Mouse (Mus musculus) ovary, adult 18-20 months (tissue): Measurements from ENCODE around the gene C4bp.
"Not testable (repeated sequence)": the region's sequence is repeated elsewhere in the genome, so short reads cannot be mapped to it uniquely, and the experiment has no call there.

Experiments used
- DNase-seq: peaks from one replicate; pipeline ENCODE4 v3.0.0; 2022; ENCODE audit warnings: low spot score, mixed read lengths

Gene C4bp

GRCm38 (mm10) chr1:130661454-130661853, at the start of gene C4bp:
Gene C4bp, minus strand, starts transcription at chr1:130661632.
- no peak for DNase-seq

- no peak for DNase-seq
These were observed 49.0 kb upstream of the C4bp start for GRCm38 (mm10) chr1:130710283-130711080.

- no peak for DNase-seq
These were observed 42.2 kb upstream of the C4bp start for GRCm38 (mm10) chr1:130703613-130704012.

GRCm38 (mm10) chr1:130701976-130702375, 40.5 kb upstream of the C4bp start:
- no peak for DNase-seq

- no peak for DNase-seq
These were observed 38.7 kb upstream of the C4bp start for GRCm38 (mm10) chr1:130699937-130700633.

GRCm38 (mm10) chr1:130698601-130699000, 37.2 kb upstream of the C4bp start:
- no peak for DNase-seq

- DNase-seq, result no peak
These were observed 22.5 kb upstream of the C4bp start for GRCm38 (mm10) chr1:130683905-130684304.

- DNase-seq, result no peak
These were observed 20.4 kb upstream of the C4bp start for GRCm38 (mm10) chr1:130681656-130682413.

- no peak for DNase-seq
These were observed 19.6 kb upstream of the C4bp start for GRCm38 (mm10) chr1:130681075-130681474.

GRCm38 (mm10) chr1:130678551-130678950, 17.1 kb upstream of the C4bp start:
- DNase-seq, result no peak

GRCm38 (mm10) chr1:130663576-130663975, 2.1 kb upstream of the C4bp start:
- DNase-seq, result not testable (repeated sequence)

- DNase-seq, result not testable (repeated sequence)
These were observed 1.8 kb downstream of the C4bp start for GRCm38 (mm10) chr1:130659641-130660040.

- DNase-seq, result no peak
These were observed 17.3 kb downstream of the C4bp start for GRCm38 (mm10) chr1:130644103-130644502.

- DNase-seq, result no peak
These were observed 20.5 kb downstream of the C4bp start for GRCm38 (mm10) chr1:130640967-130641366.

GRCm38 (mm10) chr1:130633761-130634410, 27.5 kb downstream of the C4bp start:
- no peak for DNase-seq

GRCm38 (mm10) chr1:130633316-130633715, 28.1 kb downstream of the C4bp start:
- DNase-seq, result no peak

- no peak for DNase-seq
These were observed 31.9 kb downstream of the C4bp start, which contains the start of gene Zp3r for GRCm38 (mm10) chr1:130629521-130629920. Gene Zp3r, minus strand, starts transcription at chr1:130629621.

GRCm38 (mm10) chr1:130596291-130596690, 65.1 kb downstream of the C4bp start:
- DNase-seq, result no peak

- DNase-seq, result no peak
These were observed 72.8 kb downstream of the C4bp start for GRCm38 (mm10) chr1:130588659-130589058.
